Comparison of ENCODE assay signal across 9 mouse cellular contexts in the genomic region with DNA sequence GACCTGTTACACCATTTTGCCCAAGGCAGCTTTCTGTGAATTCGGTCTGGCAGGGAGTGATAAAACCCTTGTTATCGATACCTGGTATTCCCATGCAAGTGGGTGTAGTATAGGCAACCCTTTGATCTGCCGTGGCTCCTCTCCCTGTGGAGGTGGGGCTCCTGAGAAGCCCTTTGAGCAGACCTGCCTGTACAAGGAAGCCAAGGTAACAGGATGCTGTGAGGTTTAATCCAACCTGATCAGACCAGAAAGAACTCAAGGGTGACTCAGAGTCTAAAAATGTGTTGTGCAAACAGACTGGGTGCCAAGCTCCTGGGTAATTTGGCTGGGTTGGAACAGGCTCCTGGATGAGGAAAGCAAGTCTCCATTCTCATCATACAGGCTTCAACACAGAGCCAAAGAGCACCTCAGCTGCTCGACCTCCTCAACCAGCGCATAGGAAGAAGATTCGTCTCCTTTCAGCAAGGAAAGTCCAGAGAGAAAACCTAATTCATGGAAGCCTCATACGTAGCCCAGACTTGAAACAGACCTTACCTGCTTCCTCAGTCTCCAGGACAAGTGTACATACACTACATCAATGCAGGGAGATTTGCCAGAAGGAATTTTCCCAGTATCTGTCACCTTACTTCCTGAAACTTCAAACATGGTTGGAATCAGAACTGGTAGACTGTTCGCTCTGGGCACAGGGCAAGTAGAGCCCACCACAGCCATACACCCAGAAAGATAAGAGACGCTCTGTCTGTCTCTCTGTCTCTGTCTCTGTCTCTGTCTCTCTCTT. TPM values are rescaled to one million over a fixed set of nuclear protein-coding genes. Genes with fewer than 3 reads are reported as not detected.
DNase-seq lines count a peak whose midpoint lies in the region; ATAC-seq and TF ChIP-seq lines count a peak whose summit lies in the region.
"Had no signal": no experiment of that assay in that cellular context is flagged by ENCODE, and none has a peak within 500 bp of the region (broad histone marks: within the 10 kb centered on the region; RNA-seq: fewer than 3 reads in every experiment).

No protein-coding gene starts in this region.

- WGBS in heart, embryonic 15.5 days: 65% methylated on average over 9 of the region's 9 CpGs
- 45% methylated on average over 9 of the region's 9 CpGs for WGBS in liver, embryonic 14.5 days (ENCODE audit: insufficient replicate concordance)

- H3K27ac ChIP-seq in heart, embryonic 15.5 days: no peak overlapping the region; the same call in 1 of the 2 replicates
- H3K27ac ChIP-seq in liver, embryonic 14.5 days: no peak overlapping the region
- H3K27ac ChIP-seq: heart, adult 2 months had no signal

- H3K4me1 ChIP-seq in heart, embryonic 15.5 days (replicated peaks): peaks cover 14% of the 10 kb centered on the region; the same call in 1 of the 2 replicates
- H3K4me1 ChIP-seq in liver, embryonic 14.5 days (replicated peaks; ENCODE audit: control insufficient read depth in 2 of 2, insufficient read depth in 2 of 2, low read length in 1 of 2): peaks cover 7 to 28% of the 10 kb centered on the region in 2 experiments

- TF ChIP-seq EP300 in liver, embryonic 14.5 days (IDR thresholded peaks at IDR 0.05; ENCODE audit: low read depth): 0 out of 2 replicates have a peak, but pooled peaks have one; percentile 26

- H3K36me3 ChIP-seq in heart, embryonic 15.5 days: no peaks in the 10 kb centered on the region
- no peaks in the 10 kb centered on the region for H3K36me3 ChIP-seq in liver, embryonic 14.5 days (replicated peaks; ENCODE audit: control insufficient read depth, insufficient read depth, low read depth)

- H3K9ac ChIP-seq in heart, embryonic 15.5 days: no peak overlapping the region
- H3K9ac ChIP-seq in liver, embryonic 14.5 days (replicated peaks): 0 out of 2 replicates have a peak overlapping the region, but pooled peaks have one; percentile 9

- no peak overlapping the region for H3K4me3 ChIP-seq in heart, embryonic 15.5 days
- no peak overlapping the region for H3K4me3 ChIP-seq in liver, embryonic 14.5 days (ENCODE audit: insufficient read depth in 1 of 2, low read depth in 2 of 2, low read length in 2 of 2)
- H3K4me3 ChIP-seq: heart, adult 2 months had no signal

- DNase-seq in urinary bladder, adult 18-20 months (ENCODE audit: low spot score in 2 of 2): peak; percentile 20 to 66
- DNase-seq in urinary bladder, adult 2 months (ENCODE audit: low spot score): no peak
- DNase-seq in liver, embryonic 14.5 days (ENCODE audit: low read depth in 3 of 3, low spot score in 3 of 3): peak; percentile 26 to 46 (median 41)
- DNase-seq in adrenal gland, adult 18-20 months (ENCODE audit: low spot score in 2 of 2): no peak
- DNase-seq in frontal cortex, postnatal 14 days (ENCODE audit: low spot score in 2 of 2): no peak
- no peak for DNase-seq in layer of hippocampus, postnatal 10 days (ENCODE audit: low spot score in 2 of 2)
- no peak for DNase-seq in thymus, postnatal 0 days (ENCODE audit: low spot score)

- ATAC-seq in heart, embryonic 15.5 days (replicated peaks; ENCODE audit: insufficient number of reproducible peaks, insufficient read depth, low FRiP score, low read depth): 0 out of 2 replicates have a peak, but pooled peaks have one; percentile 14
- ATAC-seq in liver, embryonic 14.5 days (ENCODE audit: insufficient read depth): peak; percentile 86

- no peaks in the 10 kb centered on the region for H3K9me3 ChIP-seq in heart, embryonic 15.5 days (replicated peaks)
- H3K9me3 ChIP-seq in liver, embryonic 14.5 days (ENCODE audit: control insufficient read depth, low read length): no peaks in the 10 kb centered on the region

- H3K27me3 ChIP-seq in heart, embryonic 15.5 days: peaks cover 9% of the 10 kb centered on the region; the same call in 1 of the 2 replicates
- no peaks in the 10 kb centered on the region for H3K27me3 ChIP-seq in liver, embryonic 14.5 days (ENCODE audit: control insufficient read depth, insufficient read depth, low read length)

- TF ChIP-seq CTCF in liver, embryonic 14.5 days (IDR thresholded peaks at IDR 0.05; ENCODE audit: low read depth): no peak

- H3K4me2 ChIP-seq in heart, embryonic 15.5 days: no peak overlapping the region
- H3K4me2 ChIP-seq in liver, embryonic 14.5 days (ENCODE audit: low read depth): peak overlapping the region; percentile 31

RNA-seq across cellular contexts. Expression of a gene that starts 29.5 kb away (rescaled TPM):
- polyA plus RNA-seq in urinary bladder, adult 2 months (2012; rRNA removed): 5.8 and 6.0 TPM in 2 replicates
- 6.1 and 6.3 TPM in 2 replicates for polyA plus RNA-seq in heart, embryonic 15.5 days (2015; fragmentation: Nextera tagmentation; extraction: Ambion mirVana)
- 0.88 and 1.1 TPM in 2 replicates for polyA plus RNA-seq in liver, embryonic 14.5 days (2012; rRNA removed)
- 1.9 and 2.0 TPM in 2 replicates for polyA plus RNA-seq in liver, embryonic 14.5 days (2014; fragmentation: Nextera tagmentation; extraction: Ambion mirVana)
- total RNA-seq in adrenal gland, adult 18-20 months (2021): 1 to 10 TPM; 5.6 to 6.2 TPM
- 10 to 100 TPM; 18.8 TPM for total RNA-seq in layer of hippocampus, postnatal 10 days (2021)
- 5.0 and 6.2 TPM in 2 replicates for polyA plus RNA-seq in thymus, postnatal 0 days (2015; fragmentation: Nextera tagmentation; extraction: Ambion mirVana)

RNA-seq across cellular contexts. Expression of a gene that starts 29.9 kb away (rescaled TPM):
- 1.4 and 2.4 TPM in 2 replicates for polyA plus RNA-seq in urinary bladder, adult 2 months (2012; rRNA removed)
- polyA plus RNA-seq in heart, embryonic 15.5 days (2015; fragmentation: Nextera tagmentation; extraction: Ambion mirVana): 1.2 and 2.6 TPM in 2 replicates
- polyA plus RNA-seq in liver, embryonic 14.5 days (2012; rRNA removed): 0.02 TPM in 1 of 2 replicates, not detected in the other
- not detected in 2 replicates for polyA plus RNA-seq in liver, embryonic 14.5 days (2014; fragmentation: Nextera tagmentation; extraction: Ambion mirVana)
- under 1 TPM; 0.43 to 0.99 TPM for total RNA-seq in adrenal gland, adult 18-20 months (2021)
- total RNA-seq in layer of hippocampus, postnatal 10 days (2021): 1 to 10 TPM; 4.9 to 6.9 TPM
- polyA plus RNA-seq in thymus, postnatal 0 days (2015; fragmentation: Nextera tagmentation; extraction: Ambion mirVana): 1.2 and 1.6 TPM in 2 replicates

Comparison
In these comparisons a context has a peak if more than half of its experiments do, and no peak if none do; other contexts are left out.
1. DNase-seq: peak in urinary bladder, adult 18-20 months (2 of 2) and liver, embryonic 14.5 days (3 of 3); none in urinary bladder, adult 2 months (single experiment), adrenal gland, adult 18-20 months (0 of 2), frontal cortex, postnatal 14 days (0 of 2), layer of hippocampus, postnatal 10 days (0 of 2) and thymus, postnatal 0 days (single experiment).